Mouse (Mus musculus): ENCODE results near the gene Numb.

Numb gene

DNA sequence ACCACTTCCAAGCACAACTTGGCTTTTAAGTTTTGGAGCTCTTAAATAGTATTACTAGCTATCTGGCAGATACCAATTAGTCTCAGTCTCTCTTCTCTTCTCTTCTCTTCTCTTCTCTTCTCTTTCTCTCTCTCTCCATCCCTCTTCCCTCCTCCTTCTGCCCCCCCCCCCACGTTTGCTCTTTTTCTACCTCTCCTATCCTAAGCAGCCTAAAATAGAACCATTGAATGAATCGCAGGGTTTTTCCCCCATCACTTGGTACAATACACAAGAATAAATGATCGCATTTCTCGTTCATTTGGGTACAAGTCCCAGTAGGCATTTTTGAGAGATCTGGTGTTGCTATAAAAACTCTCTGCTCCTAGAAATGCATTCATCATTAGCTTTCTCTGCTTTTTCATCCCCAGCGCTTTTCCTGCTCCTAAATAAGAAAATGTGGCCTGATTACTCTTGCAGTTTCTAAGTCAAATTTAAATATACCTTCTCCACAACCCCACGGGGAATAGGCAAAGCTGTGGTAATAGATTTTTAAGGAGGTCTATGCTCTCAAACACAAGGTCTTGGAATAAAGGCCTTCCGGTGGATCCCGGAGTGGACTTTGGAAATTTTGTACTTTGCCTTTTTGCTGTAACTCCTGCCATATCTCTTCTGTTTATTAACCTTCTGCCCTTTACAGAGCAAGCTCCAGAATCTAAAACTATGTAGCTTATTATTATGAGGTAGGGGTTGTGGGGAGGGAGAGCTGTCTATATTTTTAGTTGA lies 1.2 kb upstream of the Numb start:
- in situ Hi-C loops (cut with MboI, MseI): no loop called here

DNA sequence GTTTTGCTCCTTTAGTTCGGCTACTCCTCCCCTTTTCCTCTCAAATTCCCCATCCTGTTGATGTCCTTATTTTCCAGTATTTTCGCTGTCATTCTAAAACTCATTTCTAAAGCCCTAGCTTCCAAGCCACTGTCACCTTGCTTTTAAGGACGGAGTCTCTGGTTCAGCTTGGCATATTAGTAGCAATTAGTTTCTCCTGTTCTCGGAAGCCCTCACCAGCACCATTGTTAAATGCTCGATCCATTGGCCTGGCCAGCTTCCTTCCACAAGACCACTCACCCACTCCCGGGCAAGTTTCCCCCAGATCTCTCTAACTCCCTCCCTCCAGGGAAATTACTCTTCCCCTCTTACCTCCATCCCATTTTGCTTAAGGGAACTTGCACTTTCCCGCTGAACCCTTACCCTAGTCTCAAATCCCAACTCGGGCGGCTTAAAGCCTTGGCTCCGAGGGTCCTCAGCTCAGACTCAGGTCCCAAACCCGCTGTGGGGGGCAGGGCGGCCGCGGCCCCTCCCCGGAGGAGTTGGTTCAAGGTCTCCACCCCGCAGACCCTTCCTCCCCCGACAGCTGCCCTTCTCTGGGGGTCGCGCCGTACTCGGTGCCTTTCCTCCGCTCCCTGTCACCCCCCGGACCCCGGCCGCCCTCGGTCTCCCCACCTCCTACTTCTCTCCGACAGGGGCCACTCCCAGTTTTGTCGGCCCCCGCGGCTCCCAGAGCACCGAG lies 853 bp downstream of the Numb start:
- in situ Hi-C loops (cut with MboI, MseI): no loop called here

DNA sequence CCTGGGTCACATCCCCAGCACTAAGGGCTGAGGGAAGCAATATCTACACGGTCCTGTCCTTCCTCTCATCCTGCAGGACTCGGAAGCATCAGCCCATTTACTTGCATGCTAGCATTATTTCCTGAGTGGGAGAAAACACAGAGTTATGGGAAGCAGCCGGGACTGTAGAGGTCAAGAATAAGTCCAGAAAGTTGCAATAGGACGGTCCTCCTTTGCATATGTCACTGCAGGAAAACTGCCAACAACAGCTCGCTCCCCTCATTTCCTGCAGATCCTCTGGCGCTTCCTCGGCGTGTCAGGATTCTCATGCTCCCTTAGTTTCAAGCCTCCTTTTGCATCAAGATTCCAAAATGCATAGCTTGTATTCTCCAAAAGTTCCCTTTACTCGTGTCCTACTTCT lies 4.8 kb downstream of the Numb start:
- in situ Hi-C loops (cut with MboI, MseI): no loop called here

DNA sequence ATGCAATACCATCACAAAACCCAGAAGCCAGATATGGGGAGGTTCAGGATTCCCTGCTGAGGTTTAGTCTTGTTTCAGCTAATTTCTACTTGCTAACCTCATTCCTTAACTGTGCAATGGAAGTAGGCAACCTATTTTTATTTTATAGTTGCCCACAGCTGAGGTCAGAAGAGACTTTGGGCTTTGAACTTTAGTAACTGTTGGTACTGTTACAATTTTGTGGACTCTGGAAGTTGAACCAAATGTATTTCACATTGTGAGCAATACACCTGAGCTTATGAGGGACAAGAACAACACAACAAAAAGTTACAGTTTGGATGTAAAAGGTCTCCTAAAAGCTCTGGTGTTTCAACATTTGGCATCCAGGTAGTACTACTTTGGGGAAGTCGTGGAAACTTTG lies 6.9 kb downstream of the Numb start:
- in situ Hi-C loops (cut with MboI, MseI): no loop called here

DNA sequence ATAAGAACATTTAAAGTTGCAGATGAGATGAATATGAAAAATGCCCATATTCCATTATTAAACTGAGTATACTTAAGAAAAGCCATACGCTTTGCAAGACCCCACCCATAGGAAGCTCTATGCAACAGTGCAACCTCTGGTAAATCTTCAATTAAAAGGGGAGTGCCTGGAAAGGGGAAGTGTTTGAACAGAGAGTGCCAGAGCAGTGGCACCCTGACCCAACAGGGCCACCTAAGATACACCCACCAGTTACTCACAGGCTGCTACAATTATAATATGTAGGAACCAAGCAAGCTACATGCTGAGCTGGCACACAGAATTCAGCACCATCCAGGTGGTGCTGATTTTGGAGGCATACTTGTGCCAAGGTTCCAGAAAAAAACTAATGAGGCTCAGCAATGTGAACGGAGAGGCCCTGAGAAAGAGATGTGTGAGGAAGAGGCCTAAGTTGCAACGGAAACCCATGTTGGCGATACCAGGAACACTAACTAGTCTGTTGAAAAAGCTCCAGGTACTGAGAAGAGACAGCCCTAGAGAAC lies 7.5 kb downstream of the Numb start:
- in situ Hi-C loops (cut with MboI, MseI): no loop called here

DNA sequence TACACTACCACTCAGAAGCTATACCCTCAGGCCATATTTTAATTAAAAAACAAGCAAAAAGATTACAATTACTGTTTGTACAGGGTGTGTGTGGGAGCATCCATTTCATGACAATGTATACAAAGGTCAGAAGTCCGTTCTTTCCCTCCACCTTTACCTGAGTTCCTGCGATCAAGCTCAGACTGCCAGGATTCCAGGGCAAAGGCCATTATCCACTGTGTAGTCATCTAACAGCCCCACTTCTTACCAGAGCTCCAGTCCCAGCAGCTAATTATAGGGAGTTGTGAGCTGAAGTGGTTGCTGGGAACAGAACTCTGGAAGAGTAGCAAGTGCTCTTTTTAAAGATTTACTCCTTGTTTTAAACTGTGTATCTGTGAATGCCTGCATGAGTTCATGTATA lies 11.3 kb downstream of the Numb start:
- in situ Hi-C loops (cut with MboI, MseI): no loop called here

DNA sequence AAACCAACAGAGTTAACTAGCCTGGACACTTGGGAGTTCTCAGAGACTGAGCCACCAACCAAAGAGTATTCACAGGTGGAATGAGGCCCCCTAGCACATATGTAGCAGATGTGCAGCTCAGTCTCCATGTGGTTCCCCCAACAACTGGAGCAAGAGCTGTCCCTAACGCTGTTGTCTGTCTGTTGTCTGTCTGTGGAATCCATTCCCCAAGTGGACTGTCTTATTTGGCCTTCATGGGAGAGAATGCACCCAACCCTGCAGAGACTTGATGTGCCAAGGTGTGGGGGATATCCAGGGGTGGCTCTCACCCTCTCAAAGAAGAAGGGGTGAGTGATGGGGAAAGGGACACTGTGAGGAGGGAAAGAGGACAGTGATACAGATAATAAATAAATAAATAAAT lies 28.8 kb downstream of the Numb start:
- in situ Hi-C loops (cut with MboI, MseI): no loop called here

DNA sequence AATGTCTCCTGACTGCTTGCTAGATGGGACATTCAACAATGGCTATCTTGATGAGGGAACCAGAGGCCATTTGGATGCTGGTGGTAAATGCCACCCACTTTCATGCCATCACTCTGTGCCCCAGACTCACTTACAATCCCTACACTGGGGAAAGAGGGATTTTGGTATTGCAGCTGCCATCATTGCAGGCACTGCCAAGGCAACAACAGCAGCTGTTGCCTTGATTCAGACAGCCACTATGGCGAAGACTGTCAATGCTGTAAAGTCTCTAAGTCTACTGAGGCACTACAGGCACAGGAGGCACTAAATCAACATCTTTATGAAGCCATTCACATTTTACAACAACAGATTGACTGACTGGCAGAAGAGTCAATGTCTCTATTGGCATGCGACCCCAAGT lies 30.5 kb downstream of the Numb start:
- in situ Hi-C loops (cut with MboI, MseI): no loop called here

DNA sequence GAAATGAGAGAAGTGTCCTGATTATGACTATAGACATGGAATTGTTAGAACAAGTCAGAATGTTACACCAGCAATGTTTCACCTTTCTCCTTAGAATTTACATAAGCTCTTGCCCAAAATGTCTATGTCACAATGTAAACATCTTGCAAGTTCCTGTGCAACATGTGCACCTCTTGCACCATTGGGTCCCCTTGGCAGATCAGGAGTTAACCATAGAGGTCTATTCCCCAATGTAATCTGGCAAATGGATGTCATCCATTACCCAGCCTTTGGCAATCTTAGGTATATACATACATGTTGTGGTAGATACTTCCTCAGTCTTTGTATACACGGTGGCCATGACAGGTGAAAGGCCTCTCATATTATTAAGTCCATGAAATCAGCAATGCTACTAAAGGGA lies 32.6 kb downstream of the Numb start:
- in situ Hi-C loops (cut with MboI, MseI): loop anchor here (10.0 kb wide), 1 partner anchor 64 kb away; no protein-coding TSS in a partner anchor

DNA sequence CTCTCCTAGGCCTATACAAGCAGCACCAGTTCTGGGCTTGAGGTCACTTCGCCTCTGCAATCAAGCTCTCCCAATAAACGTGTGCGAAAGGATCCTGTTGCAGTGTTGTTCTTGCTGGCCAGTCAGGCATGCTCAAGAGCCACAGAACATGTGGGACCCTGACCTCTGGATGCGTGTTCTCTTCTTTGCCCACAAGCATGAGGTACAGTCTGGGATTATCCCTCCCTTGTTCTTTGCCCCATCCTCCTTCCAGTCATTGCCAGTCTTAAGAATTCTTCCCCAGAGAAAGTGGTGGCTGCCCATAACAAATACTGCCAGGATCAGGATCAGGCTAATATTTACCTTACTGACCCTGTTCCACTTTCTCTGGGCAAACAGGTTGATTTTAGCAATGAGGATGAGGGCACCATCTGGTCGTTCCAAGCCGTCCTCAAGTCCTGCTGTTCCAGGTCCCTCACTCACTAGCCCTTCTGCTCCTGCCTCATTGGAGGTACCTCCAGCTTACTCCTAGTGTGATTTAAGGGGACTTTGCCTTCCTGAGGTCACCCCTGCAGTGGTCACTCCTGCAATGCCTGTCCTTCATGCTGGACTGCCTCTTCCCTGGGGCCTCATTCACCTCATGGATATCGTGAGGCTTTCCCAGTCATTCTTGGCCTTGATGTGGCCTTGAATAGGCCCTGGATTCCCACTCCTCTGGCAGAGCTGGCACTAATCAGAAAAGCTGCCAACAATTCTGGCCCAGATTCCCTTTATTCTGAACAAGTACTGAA lies 36.0 kb downstream of the Numb start:
- in situ Hi-C loops (cut with MboI, MseI): loop anchor here (10.0 kb wide), 1 partner anchor 61 kb away; no protein-coding TSS in a partner anchor

DNA sequence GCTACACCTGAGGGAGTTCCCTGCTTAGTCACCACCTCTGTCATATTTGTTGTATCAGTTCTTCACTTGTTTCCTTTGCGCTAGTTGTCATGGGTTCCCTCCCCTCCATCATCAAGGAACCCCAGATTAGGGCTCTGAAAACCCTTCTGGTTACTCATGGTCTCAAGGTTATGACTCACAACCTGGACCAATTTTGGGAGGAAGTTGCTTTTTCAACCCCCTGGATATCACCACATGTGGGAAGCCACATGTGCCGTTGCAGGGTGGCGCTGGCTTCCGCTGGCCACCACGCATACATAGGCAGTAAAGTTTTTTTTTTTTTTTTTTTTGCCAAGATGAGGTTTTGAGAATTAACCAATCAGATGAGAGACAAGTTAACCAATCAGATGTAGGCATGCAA lies 36.7 kb downstream of the Numb start:
- in situ Hi-C loops (cut with MboI, MseI): loop anchor here (10.0 kb wide), 1 partner anchor 60 kb away; no protein-coding TSS in a partner anchor

DNA sequence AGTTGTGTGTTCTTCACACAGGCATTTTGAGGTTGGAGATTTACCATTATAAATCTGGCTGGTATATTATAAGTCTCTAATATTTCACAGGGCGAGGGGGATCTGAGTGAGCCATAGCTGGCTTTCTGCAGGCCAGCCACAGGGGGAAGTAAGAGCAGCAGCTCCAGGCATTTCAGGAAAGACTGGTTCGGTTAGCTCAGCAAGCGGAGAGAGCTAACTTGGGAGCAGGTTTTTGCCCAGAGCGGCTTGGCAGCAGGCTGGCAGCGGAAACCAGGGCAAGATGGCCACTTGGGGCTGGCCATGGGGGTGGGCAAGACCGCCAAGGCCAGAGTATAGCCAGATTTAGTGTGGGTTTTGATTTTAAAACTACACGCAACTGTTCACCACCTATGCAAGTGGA lies 39.2 kb downstream of the Numb start:
- in situ Hi-C loops (cut with MboI, MseI): loop anchor here (10.0 kb wide), 1 partner anchor 58 kb away; no protein-coding TSS in a partner anchor

DNA sequence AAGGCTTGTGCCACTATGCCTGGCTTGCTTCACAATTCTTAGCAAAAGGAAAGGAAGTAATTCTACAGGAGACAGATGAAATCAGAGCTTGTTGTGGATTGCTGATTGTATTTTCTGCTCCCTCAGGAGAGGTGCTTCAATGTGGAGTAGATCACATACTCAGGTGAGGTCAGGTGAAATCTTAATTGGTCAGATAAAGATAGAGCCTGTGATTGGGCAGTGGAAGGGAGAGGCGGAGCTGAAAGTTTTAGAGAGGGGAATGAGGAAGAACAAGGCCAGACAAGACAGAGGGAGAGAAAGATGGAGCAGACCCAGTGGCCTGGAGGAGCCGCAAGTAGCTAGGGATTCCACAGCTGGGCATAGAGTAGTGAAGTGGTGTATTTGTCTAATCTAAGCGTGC lies 39.6 kb downstream of the Numb start:
- in situ Hi-C loops (cut with MboI, MseI): loop anchor here (10.0 kb wide), 1 partner anchor 57 kb away; no protein-coding TSS in a partner anchor

DNA sequence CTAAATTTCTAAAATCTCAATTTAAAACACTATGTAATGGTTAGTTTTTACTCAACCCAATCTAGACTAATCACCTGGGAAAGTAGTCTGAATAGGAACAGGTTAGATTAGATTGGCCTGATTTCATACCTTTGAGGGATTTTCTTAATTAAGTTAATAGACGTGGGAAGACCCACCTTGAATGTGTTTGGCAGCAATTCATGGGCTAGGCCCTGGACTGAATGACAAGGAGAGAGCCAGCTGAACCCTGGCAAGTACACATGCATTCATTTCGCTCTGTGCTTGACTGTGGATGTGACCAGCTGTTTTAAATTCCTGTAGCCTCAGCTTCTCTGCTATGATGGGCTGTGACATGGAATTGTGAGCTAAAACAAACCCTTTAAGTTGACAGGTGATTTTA lies 40.8 kb downstream of the Numb start:
- in situ Hi-C loops (cut with MboI, MseI): loop anchor here (10.0 kb wide), 1 partner anchor 56 kb away; no protein-coding TSS in a partner anchor

DNA sequence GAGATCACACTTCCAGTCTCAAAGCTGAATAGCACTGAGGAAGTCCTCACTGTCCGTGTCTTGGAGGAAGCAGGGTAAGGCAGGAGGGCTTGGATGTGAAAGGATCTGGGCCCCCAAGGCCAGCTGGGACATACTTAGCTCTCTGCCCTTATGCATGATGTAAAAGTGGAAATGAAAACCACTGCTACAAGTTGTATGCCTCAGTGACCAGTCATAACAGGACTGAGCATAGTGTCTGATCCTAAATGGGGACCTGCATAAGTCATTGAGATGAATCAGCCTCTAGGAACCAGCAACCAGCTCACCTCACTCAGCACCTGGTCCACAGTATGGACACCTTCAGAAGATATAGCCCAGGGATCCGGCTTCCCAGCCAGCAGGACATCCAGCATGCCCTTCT lies 46.6 kb downstream of the Numb start:
- in situ Hi-C loops (cut with MboI, MseI): no loop called here

DNA sequence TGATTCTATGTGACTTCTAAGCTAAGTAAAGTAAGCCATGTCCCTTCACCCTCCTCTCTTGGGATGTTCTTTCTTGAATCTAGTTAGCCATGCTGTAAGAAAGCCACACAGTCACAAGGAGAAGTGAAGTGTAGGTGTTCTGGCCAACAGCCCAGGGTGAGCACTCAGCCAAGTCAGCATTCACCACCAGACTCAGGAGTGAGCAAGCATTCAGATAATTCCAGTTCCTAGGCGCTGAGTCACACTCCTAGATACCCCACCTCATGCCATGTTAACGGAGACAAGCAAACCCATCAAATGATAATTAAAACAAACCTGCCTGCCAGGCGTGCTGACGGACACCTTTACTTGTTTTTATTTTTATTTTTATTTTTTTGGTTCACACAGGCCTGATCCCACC lies 47.1 kb downstream of the Numb start:
- in situ Hi-C loops (cut with MboI, MseI): no loop called here

DNA sequence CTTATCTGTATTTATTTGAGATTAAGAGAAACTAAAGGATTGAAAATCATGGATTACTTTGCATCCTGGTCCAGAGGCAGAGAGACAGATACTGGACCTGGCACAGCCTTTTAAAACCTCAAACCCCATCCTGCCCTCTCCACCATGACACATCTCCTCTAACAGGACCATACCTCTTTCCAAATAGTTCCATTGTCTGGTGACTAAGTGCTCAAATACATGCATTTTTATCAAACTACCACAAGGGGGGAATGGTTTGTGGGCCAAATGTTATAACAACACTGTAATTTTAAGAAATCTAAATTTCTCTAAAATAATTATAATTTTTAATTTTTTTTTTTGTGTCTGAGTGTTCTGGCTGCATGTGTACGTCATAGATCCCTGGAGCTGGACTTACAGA lies 57.2 kb downstream of the Numb start:
- in situ Hi-C loops (cut with MboI, MseI): no loop called here

DNA sequence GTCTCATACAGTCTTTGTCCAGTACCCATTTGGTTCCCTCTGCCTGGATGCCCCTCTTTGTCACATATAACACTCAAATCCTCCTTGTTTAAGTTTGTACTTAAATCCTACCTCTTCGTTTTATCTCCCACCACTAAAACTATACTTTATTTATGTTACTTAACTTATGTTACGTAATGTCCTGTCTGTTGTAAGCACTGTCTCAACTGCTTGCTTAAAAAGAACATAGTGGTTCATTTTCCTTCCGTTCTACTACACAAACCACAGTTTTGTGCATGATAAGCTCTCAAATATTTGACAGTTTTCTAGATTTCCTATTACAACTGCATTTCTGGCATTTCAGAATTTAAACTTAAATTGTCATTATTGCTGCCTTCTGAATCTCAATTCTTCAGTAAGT lies 59.9 kb downstream of the Numb start:
- in situ Hi-C loops (cut with MboI, MseI): no loop called here

DNA sequence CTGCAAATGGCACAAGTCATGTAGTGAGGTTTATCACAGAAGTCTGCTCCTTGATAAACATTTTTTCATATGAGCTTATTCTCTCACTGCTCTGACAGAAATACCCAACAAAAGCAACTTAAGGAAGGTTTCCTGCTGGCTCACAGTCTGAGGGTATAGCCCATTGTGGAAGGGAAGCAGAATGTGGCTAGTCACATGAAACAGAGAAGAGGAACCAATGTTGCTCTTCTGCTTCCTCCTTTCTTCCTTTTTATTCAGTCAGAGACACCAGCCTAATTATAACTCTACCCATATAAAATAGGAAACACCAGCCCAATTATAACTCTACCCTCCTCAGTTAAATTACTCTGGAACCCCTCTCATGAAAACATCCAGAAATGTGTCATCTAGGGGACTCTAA lies 61.0 kb downstream of the Numb start:
- in situ Hi-C loops (cut with MboI, MseI): no loop called here

DNA sequence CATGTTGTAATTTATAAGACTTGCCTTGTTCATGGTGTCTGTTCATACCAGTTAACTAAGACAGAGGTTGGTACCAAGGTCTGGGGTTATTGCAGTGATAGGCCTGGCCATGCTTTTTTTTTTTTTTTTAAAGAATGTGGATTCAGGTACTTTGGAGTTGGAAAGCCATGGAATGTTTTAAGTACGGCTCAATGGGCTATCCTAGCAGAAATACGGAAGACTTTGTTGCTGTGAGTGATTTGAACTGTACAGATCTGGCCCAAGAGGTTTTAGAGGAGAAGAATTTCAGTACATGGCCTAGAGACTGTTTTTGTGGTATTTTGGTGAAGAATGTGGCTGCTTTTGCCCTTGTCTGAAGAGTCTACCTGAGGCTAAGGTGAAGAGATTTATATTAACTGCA lies 63.7 kb downstream of the Numb start:
- in situ Hi-C loops (cut with MboI, MseI): no loop called here

DNA sequence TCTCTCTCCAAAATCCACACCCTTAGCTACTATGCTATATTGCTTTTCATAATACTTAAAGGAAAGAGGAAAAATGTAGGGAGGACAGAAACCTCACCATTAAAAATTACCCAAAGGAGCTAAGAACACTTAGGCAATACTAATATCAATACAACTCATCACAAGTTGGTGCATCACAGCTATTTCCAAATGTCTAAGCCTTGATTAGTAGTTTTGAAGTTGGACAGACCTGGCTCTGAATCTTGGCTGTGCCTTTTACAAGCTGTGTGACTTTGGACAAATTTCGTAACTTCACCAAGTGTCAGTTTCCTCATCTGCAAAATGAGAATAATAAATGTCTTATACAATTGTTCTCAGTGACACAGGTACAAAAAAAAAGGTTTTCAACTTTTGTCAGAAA lies 66.5 kb downstream of the Numb start:
- in situ Hi-C loops (cut with MboI, MseI): no loop called here

DNA sequence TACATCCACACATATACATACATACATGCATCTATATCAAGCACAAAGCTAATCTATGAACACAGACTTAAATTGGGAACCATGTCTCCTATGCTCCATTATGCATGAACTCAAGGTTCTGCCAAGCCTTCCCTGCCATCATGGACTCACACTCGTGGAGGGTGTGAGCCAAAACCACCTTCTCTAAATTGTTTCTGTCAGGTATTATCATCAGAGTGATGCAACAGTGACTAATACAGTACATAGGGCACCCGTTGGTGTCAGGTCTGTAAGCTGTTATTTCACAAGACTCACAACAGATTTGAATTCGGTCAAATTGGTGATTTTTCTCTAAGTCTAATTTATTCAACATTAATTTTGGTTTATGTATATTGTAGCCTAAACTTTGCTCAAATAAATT lies 67.5 kb downstream of the Numb start:
- in situ Hi-C loops (cut with MboI, MseI): no loop called here
